Mouse (Mus musculus): ENCODE measurements at regions not wholly inside any gene's neighbourhood (a gene's known extent, or its start where the extent isn't known, plus 50 kb on each side); places are given as distances from the start of the nearest gene placed in this dataset.
A peak's percentile ranks its signal among the peaks of the same experiment; 100 is the strongest.
"Not testable (repeated sequence)": the region's sequence is repeated elsewhere in the genome, so short reads cannot be mapped to it uniquely, and the experiment has no call there.

GRCm38 (mm10) chr3:53792541-53792940, 52.3 kb upstream of the Gm10985 start:
- DNase-seq (ENCODE audit: low spot score) = no peak

DNA sequence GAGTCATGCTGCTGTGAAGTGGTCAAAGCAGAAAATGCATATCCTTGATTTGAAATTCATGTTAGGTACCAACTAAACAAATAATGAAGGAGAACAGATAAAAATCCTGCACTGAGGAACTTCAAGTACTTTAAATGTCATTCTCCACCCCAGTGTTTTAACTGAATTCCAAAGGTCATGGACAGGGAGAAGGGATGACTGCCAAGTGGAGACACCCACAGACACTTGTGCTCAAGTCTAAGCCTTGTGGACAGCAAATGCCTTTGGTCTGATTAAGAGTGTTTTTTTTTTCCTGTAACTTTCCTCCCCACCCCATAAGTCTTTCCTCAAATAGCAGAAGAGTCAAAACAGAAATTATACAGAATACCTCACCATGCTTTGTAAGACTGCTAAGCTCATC, 55.2 kb upstream of the Gm10985 start:
- no peak for DNase-seq (ENCODE audit: low spot score)

- DNase-seq (ENCODE audit: low spot score) = no peak
Observed at GRCm38 (mm10) chr3:53785201-53785600, 59.7 kb upstream of the Gm10985 start.

GRCm38 (mm10) chr3:53776668-53777067, 68.2 kb upstream of the Gm10985 start:
- no peak for DNase-seq (ENCODE audit: low spot score)

DNA sequence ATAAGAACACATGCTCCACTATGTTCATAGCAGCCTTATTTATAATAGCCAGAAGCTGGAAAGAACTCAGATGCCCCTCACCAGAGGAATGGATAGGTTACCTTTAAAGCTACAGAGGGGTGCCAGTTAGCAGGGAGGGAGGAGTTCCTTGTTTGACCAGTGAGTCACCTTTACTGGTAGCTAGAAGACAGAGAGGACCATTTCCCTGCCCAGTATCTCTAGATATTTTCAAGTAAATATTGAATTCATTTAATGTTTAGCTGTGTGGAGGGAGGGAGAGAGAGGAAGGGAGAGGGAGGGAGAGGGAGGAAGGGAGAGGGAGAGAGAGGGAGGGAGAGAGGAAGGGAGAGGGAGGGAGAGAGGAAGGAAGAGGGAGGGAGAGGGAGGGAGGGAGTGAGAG, 77.3 kb upstream of the Gm10985 start:
- no peak for DNase-seq (ENCODE audit: low spot score)

- no peak for DNase-seq (ENCODE audit: low spot score)
Observed at GRCm38 (mm10) chr3:53763981-53764380, 80.9 kb upstream of the Gm10985 start.

DNA sequence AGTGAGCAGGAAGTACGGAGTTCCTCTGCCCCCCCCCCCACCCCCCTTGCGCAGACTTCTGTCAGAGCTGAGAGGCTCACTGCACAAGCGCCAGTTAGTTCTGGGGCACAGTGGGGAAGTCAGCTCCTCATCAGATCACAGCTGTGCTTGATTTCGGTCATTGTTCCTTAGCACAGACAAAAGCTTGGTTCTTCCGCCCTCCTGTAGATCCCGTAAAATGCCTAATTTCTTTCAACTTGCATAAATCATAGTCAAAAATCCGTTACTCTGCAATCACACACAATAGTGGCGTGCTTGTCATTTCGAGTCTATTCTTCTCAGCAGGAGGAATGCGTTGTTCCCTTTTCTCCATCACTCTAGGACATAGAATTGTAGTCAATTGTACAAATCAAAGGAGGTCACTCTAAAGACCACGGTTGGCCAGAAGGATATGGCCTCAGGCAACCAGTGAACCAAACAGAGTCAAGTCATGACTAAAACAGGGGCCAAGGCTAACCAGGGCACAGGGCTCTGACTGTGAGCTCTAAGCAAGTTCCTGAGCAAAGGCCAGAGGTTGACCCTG, 83.3 kb upstream of the Gm10985 start:
- DNase-seq (ENCODE audit: low spot score) = no peak

- DNase-seq (ENCODE audit: low spot score) = no peak
Observed at GRCm38 (mm10) chr3:53756115-53756853, 88.6 kb upstream of the Gm10985 start.

- DNase-seq (ENCODE audit: low spot score) = no peak
Observed at GRCm38 (mm10) chr3:53737161-53737560, 80.0 kb upstream of the Frem2 start.

GRCm38 (mm10) chr3:53735607-53736006, 78.5 kb upstream of the Frem2 start:
- DNase-seq (ENCODE audit: low spot score) = not testable (repeated sequence)

GRCm38 (mm10) chr3:53735147-53735546, 78.0 kb upstream of the Frem2 start:
- no peak for DNase-seq (ENCODE audit: low spot score)

DNA sequence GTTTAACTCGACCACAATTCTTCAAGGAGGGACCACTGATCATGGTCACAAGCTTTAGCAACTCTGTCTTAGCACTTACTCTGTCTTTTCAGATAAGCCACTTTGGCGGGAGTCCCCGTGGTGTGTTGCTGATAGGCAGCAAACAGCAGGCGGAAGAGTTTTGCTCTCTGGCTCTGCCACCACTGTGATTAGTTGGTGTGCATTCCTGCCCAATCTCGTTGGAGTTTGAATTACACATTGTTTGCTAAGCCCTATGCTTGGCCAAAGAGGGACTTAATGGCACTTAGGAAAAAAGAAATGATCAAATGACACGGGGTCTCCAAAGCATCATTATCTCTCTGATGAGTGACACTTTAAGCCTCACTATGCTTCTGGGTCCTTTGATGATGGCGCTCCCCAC, 73.3 kb upstream of the Frem2 start:
- DNase-seq (ENCODE audit: low spot score) = no peak

DNA sequence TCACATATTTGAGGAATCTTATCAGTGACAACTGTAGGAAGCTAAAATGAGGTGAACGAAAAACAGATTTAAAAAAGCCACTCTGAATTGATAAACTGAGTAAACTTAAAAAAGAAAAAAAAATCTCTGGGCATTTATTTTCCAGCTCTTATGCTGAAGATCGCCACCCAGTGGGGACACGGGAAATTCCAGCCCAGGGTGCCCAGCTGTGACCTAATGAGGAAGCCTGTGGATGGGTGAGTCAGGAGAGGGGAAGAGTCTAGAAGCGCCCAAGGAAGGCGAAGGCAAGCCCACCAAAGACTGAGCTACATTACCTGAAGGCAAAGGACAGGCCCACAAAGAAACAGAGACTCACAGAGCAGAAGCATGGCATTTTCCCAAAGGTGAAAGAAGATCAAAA, 72.7 kb upstream of the Frem2 start:
- peak; percentile 34 for DNase-seq (ENCODE audit: low spot score)

- DNase-seq (ENCODE audit: low spot score) = no peak
Observed at GRCm38 (mm10) chr3:53729131-53729530, 72.0 kb upstream of the Frem2 start.

GRCm38 (mm10) chr3:53727737-53728136, 70.6 kb upstream of the Frem2 start:
- DNase-seq (ENCODE audit: low spot score) = no peak

DNA sequence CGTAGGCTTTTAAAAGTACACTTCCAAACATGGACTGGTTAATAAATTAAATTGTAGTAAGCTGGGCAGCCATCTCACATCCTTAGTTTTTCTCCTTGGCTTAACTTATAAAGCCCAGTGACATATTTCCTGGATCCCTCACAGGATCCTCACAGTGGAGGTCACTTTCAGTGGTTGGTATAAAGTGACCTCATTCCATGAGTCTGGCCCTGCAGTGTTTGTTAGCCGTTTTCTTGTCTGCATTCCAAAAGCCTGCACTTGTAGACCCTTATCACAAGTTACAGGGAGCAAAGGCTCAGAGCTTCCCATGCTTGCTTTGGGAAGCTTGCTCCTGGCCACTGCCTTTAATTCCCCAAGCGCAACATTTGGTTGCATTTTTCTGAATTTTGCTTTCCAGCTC, 49.9 kb upstream of the Frem2 start:
- DNase-seq (ENCODE audit: low spot score) = no peak

Measured in ovary, postnatal 36 days (tissue).